11 mouse cellular contexts compared by ENCODE assay signal in the genomic region with DNA sequence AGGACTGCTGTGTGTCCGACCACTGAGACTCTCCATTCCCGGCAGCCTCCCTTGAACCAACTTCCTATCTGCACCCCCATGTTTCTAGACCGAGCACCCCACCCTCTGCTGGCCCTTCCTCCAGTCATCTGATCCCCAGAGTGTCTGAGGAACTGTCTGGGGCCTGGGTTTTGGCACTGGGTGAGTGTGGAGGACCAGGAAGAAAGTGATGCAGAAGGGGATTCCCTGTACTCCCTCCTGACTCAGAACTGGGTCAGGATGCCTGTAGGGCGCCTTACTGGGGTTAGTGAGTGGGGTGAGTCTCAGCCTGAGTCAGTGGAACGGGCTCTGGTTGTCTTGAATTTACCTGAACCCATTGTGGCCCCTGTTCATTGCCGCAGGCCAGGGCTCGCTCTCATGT. TPM values are rescaled to one million over a fixed set of nuclear protein-coding genes. Genes with fewer than 3 reads are reported as not detected.
DNase-seq lines count a peak whose midpoint lies in the region; ATAC-seq and TF ChIP-seq lines count a peak whose summit lies in the region.
"Had no signal": no experiment of that assay in that cellular context is flagged by ENCODE, and none has a peak within 500 bp of the region (broad histone marks: within the 10 kb centered on the region; RNA-seq: fewer than 3 reads in every experiment).

No protein-coding gene starts in this region.

- no peak overlapping the region for H3K4me3 ChIP-seq in embryonic facial prominence, embryonic 15.5 days (replicated peaks)
- H3K4me3 ChIP-seq in embryonic facial prominence, embryonic 10.5 days = no peak overlapping the region
- H3K4me3 ChIP-seq in intestine, embryonic 16.5 days (ENCODE audit: low read length) = no peak overlapping the region
- H3K4me3 ChIP-seq in intestine, embryonic 15.5 days (replicated peaks) = no peak overlapping the region
- H3K4me3 ChIP-seq in E14TG2a.4 (replicated peaks; ENCODE audit: low read length) = peak overlapping the region; percentile 39; the same call in 1 of the 2 replicates
- H3K4me3 ChIP-seq in forebrain, embryonic 15.5 days = no peak overlapping the region
- H3K4me3 ChIP-seq: forebrain, embryonic 13.5 days; midbrain, embryonic 10.5 days had no signal

- TF ChIP-seq CTCF in E14TG2a.4 (conservative IDR thresholded peaks at IDR 0.05; ENCODE audit: low read length) = no peak

- no peak overlapping the region for H3K9ac ChIP-seq in embryonic facial prominence, embryonic 15.5 days
- H3K9ac ChIP-seq in intestine, embryonic 16.5 days (ENCODE audit: low read depth, low read length) = 0 out of 2 replicates have a peak overlapping the region, but pooled peaks have one; percentile 4
- H3K9ac ChIP-seq in intestine, embryonic 15.5 days = no peak overlapping the region
- no peak overlapping the region for H3K9ac ChIP-seq in forebrain, embryonic 15.5 days (replicated peaks)
- H3K9ac ChIP-seq: forebrain, embryonic 13.5 days had no signal

- peaks cover 26% of the 10 kb centered on the region for H3K4me1 ChIP-seq in embryonic facial prominence, embryonic 15.5 days
- peaks cover 21% of the 10 kb centered on the region for H3K4me1 ChIP-seq in embryonic facial prominence, embryonic 10.5 days
- peaks cover 24% of the 10 kb centered on the region for H3K4me1 ChIP-seq in intestine, embryonic 16.5 days (ENCODE audit: control insufficient read depth, insufficient read depth, low read length)
- peaks cover 33% of the 10 kb centered on the region for H3K4me1 ChIP-seq in intestine, embryonic 15.5 days (replicated peaks)
- peaks cover 100% of the 10 kb centered on the region for H3K4me1 ChIP-seq in E14TG2a.4 (replicated peaks; ENCODE audit: low read depth, low read length)
- peaks cover 11% of the 10 kb centered on the region for H3K4me1 ChIP-seq in forebrain, embryonic 15.5 days

- no peaks in the 10 kb centered on the region for H3K9me3 ChIP-seq in embryonic facial prominence, embryonic 15.5 days (replicated peaks)
- no peaks in the 10 kb centered on the region for H3K9me3 ChIP-seq in embryonic facial prominence, embryonic 10.5 days
- no peaks in the 10 kb centered on the region for H3K9me3 ChIP-seq in intestine, embryonic 16.5 days (ENCODE audit: control insufficient read depth, low read length)
- H3K9me3 ChIP-seq in intestine, embryonic 15.5 days = no peaks in the 10 kb centered on the region
- H3K9me3 ChIP-seq in E14TG2a.4 (ENCODE audit: low read length) = no peaks in the 10 kb centered on the region
- no peaks in the 10 kb centered on the region for H3K9me3 ChIP-seq in forebrain, embryonic 15.5 days
- H3K9me3 ChIP-seq: forebrain, embryonic 13.5 days; midbrain, embryonic 10.5 days had no signal

- peak overlapping the region; percentile 36; the same call in 1 of the 2 replicates for H3K27ac ChIP-seq in embryonic facial prominence, embryonic 15.5 days (replicated peaks)
- no peak overlapping the region for H3K27ac ChIP-seq in embryonic facial prominence, embryonic 10.5 days (replicated peaks)
- peak overlapping the region; percentile 34 for H3K27ac ChIP-seq in intestine, embryonic 16.5 days (ENCODE audit: low read length)
- H3K27ac ChIP-seq in intestine, embryonic 15.5 days = no peak overlapping the region
- no peak overlapping the region for H3K27ac ChIP-seq in forebrain, embryonic 15.5 days (replicated peaks)
- H3K27ac ChIP-seq: forebrain, embryonic 13.5 days had no signal

- H3K27me3 ChIP-seq in embryonic facial prominence, embryonic 15.5 days = no peaks in the 10 kb centered on the region
- no peaks in the 10 kb centered on the region for H3K27me3 ChIP-seq in embryonic facial prominence, embryonic 10.5 days (replicated peaks; ENCODE audit: low read depth, poor library complexity, severe bottlenecking)
- H3K27me3 ChIP-seq in intestine, embryonic 16.5 days (replicated peaks; ENCODE audit: control insufficient read depth, insufficient read depth, low read length) = no peaks in the 10 kb centered on the region
- no peaks in the 10 kb centered on the region for H3K27me3 ChIP-seq in intestine, embryonic 15.5 days (replicated peaks)
- no peaks in the 10 kb centered on the region for H3K27me3 ChIP-seq in E14TG2a.4 (ENCODE audit: insufficient read depth, low read length)
- no peaks in the 10 kb centered on the region for H3K27me3 ChIP-seq in forebrain, embryonic 15.5 days
- H3K27me3 ChIP-seq: forebrain, embryonic 13.5 days had no signal

- peaks cover 68% of the 10 kb centered on the region for H3K36me3 ChIP-seq in embryonic facial prominence, embryonic 15.5 days
- peaks cover 93% of the 10 kb centered on the region for H3K36me3 ChIP-seq in embryonic facial prominence, embryonic 10.5 days (replicated peaks)
- peaks cover 15% of the 10 kb centered on the region for H3K36me3 ChIP-seq in intestine, embryonic 16.5 days (ENCODE audit: control insufficient read depth, insufficient read depth, low read length)
- peaks cover 26% of the 10 kb centered on the region for H3K36me3 ChIP-seq in intestine, embryonic 15.5 days
- peaks cover 99% of the 10 kb centered on the region for H3K36me3 ChIP-seq in E14TG2a.4 (ENCODE audit: insufficient read depth, low read length)
- H3K36me3 ChIP-seq in forebrain, embryonic 15.5 days = peaks cover 56% of the 10 kb centered on the region

- no peak overlapping the region for H3K4me2 ChIP-seq in embryonic facial prominence, embryonic 15.5 days (replicated peaks)
- no peak overlapping the region for H3K4me2 ChIP-seq in intestine, embryonic 16.5 days (ENCODE audit: low read depth, low read length)
- no peak overlapping the region for H3K4me2 ChIP-seq in intestine, embryonic 15.5 days (replicated peaks)
- H3K4me2 ChIP-seq in forebrain, embryonic 15.5 days (replicated peaks) = no peak overlapping the region
- H3K4me2 ChIP-seq: forebrain, embryonic 13.5 days had no signal

- DNase-seq in embryonic facial prominence, embryonic 10.5 days (ENCODE audit: low spot score) = no peak
- DNase-seq in embryo, embryonic 11 days = no peak
- DNase-seq: cerebellum, adult 9-11 months had no signal

- ATAC-seq in embryonic facial prominence, embryonic 15.5 days (ENCODE audit: insufficient number of reproducible peaks, low FRiP score, low TSS enrichment, low read depth) = no peak
- ATAC-seq in intestine, embryonic 16.5 days = no peak
- ATAC-seq in intestine, embryonic 15.5 days = no peak
- peak; percentile 78 for ATAC-seq in inflammation-experienced regulatory T-cells, adult 6 months
- no peak for ATAC-seq in forebrain, embryonic 15.5 days (replicated peaks)
- ATAC-seq: forebrain, embryonic 13.5 days had no signal

- 68% methylated on average over 7 of the region's 7 CpGs for WGBS in embryonic facial prominence, embryonic 15.5 days
- WGBS in embryonic facial prominence, embryonic 10.5 days = 84% methylated on average over 7 of the region's 7 CpGs
- WGBS in intestine, embryonic 16.5 days = 80% methylated on average over 7 of the region's 7 CpGs
- 84% methylated on average over 7 of the region's 7 CpGs for WGBS in intestine, embryonic 15.5 days
- WGBS in forebrain, embryonic 15.5 days = 95% methylated on average over 7 of the region's 7 CpGs

RNA-seq across cellular contexts. Expression of gene Tnk2, which starts 28.6 kb away (rescaled TPM):
- polyA plus RNA-seq in embryonic facial prominence, embryonic 15.5 days (2015; fragmentation: Nextera tagmentation; extraction: Ambion mirVana) = 16.3 and 19.3 TPM in 2 replicates
- polyA plus RNA-seq in embryonic facial prominence, embryonic 10.5 days (2016; fragmentation: Nextera tagmentation; extraction: Ambion mirVana) = 8.6 and 8.7 TPM in 2 replicates
- polyA plus RNA-seq in intestine, embryonic 16.5 days (2015; fragmentation: Nextera tagmentation; extraction: Ambion mirVana) = 7.5 and 7.7 TPM in 2 replicates
- 9.2 and 10.1 TPM in 2 replicates for polyA plus RNA-seq in intestine, embryonic 15.5 days (2015; fragmentation: Nextera tagmentation; extraction: Ambion mirVana)
- polyA plus RNA-seq in inflammation-experienced regulatory T-cells, adult 6 months (2017; shearing (Covaris generic)) = 10 to 100 TPM in 1 of 3 experiments, 1 to 10 TPM in 2; 7.2 to 10.1 (median 8.6) TPM
- 16.0 and 20.4 TPM in 2 replicates for polyA plus RNA-seq in forebrain, embryonic 15.5 days (2015; fragmentation: Nextera tagmentation; extraction: Ambion mirVana)

Comparison
In these comparisons a context has a peak if more than half of its experiments do, and no peak if none do; other contexts are left out.
1. H3K27ac ChIP-seq: peak in embryonic facial prominence, embryonic 15.5 days (single experiment) and intestine, embryonic 16.5 days (single experiment); none in embryonic facial prominence, embryonic 10.5 days (single experiment), intestine, embryonic 15.5 days (single experiment) and forebrain, embryonic 15.5 days (single experiment).